Mouse (Mus musculus) neural tube, embryonic 13.5 days (tissue): ENCODE measurements at regions not wholly inside any gene's neighbourhood (a gene's known extent, or its start where the extent isn't known, plus 50 kb on each side); places are given as distances from the start of the nearest gene placed in this dataset.

Experiments used
- ATAC-seq: fragments of 200-750 bp; cut with Nextera tagmentation; 2 replicates; pipeline ENCODE4 v1.8.0; 2017; ENCODE audit warnings: low read depth, mild to moderate bottlenecking, moderate TSS enrichment, moderate library complexity
- H3K27ac ChIP-seq: fragments of 300-500 bp; sonication (generic); replicated peaks from 2 replicates; pipeline ENCODE4 v1.5.1; 2015; ENCODE audit warnings: moderate library complexity, mild to moderate bottlenecking, inconsistent platforms
- H3K27me3 ChIP-seq: fragments of 300-500 bp; sonication (generic); 2 replicates; pipeline ENCODE4 v1.6.1; 2015; ENCODE audit warnings: mild to moderate bottlenecking, inconsistent platforms
- H3K36me3 ChIP-seq: fragments of 300-500 bp; sonication (generic); 2 replicates; pipeline ENCODE4 v1.6.1; 2015; ENCODE audit warnings: mild to moderate bottlenecking, inconsistent platforms
- H3K4me1 ChIP-seq: fragments of 300-500 bp; sonication (generic); replicated peaks from 2 replicates; pipeline ENCODE4 v1.6.1; 2015; ENCODE audit warnings: inconsistent platforms
- H3K4me2 ChIP-seq: fragments of 300-500 bp; sonication (generic); 2 replicates; pipeline ENCODE4 v1.6.1; 2015; ENCODE audit warnings: inconsistent platforms, mild to moderate bottlenecking, moderate library complexity
- H3K4me3 ChIP-seq: fragments of 300-500 bp; sonication (generic); 2 replicates; pipeline ENCODE4 v1.5.1; 2015; ENCODE audit warnings: mild to moderate bottlenecking, inconsistent platforms
- H3K9ac ChIP-seq: fragments of 300-500 bp; sonication (generic); 2 replicates; pipeline ENCODE4 v1.6.1; 2015; ENCODE audit warnings: moderate library complexity, mild to moderate bottlenecking, inconsistent platforms
- H3K9me3 ChIP-seq: fragments of 300-500 bp; sonication (generic); 2 replicates; pipeline ENCODE4 v1.6.1; 2016; ENCODE audit warnings: inconsistent platforms
- WGBS: fragments of 180-500 bp; shearing (Covaris S2); methylation state at CpG from one replicate; pipeline ENCODE4 v1.1.7; 2015; 5-methylcytosine and 5-hydroxymethylcytosine counted together

DNA sequence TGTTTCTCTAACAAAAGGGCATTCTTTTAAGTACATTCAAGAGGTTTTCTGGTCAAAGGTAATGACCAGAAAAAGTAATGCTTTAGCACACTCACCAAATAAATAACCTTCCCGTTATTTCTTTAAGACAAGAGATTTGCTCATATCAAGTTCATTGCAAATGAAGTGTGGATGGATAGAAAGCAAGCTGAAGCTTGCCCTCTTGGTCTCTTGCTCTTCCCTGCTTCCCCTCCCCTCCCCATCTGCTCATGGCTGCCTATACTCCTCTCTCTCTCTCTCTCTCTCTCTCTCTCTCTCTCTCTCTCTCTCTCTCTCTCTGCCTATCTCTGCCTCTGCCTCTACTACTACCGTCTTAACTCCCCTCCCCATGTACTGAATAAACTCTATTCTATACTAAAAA, 147.7 kb upstream of the Rag2 start:
- Histone ChIP-seq H3K4me2 (no peak overlapping the region), H3K9me3 (no peaks in the 10 kb centered on the region), H3K27ac (no peak overlapping the region), H3K4me3 (no peak overlapping the region), H3K36me3 (no peaks in the 10 kb centered on the region), H3K9ac (no peak overlapping the region), H3K4me1 (no peaks in the 10 kb centered on the region), H3K27me3 (no peaks in the 10 kb centered on the region)
- no peak for ATAC-seq
- 70% methylated on average over 2 of the region's 2 CpGs for WGBS

GRCm38 (mm10) chr2:101490207-101490606, 134.3 kb upstream of the Rag2 start:
- ATAC-seq: no peak
- Histone ChIP-seq H3K9me3 (no peaks in the 10 kb centered on the region), H3K27me3 (no peaks in the 10 kb centered on the region), H3K4me2 (no peak overlapping the region), H3K27ac (no peak overlapping the region), H3K9ac (no peak overlapping the region), H3K4me1 (no peaks in the 10 kb centered on the region), H3K36me3 (no peaks in the 10 kb centered on the region), H3K4me3 (no peak overlapping the region)
- 90% methylated on average over 2 of the region's 2 CpGs for WGBS

GRCm38 (mm10) chr2:101491762-101492161, 132.8 kb upstream of the Rag2 start:
- 89% methylated on average over 3 of the region's 3 CpGs for WGBS
- ATAC-seq: no peak

GRCm38 (mm10) chr2:101508116-101508515, 116.4 kb upstream of the Rag2 start:
- ATAC-seq: no peak
- Histone ChIP-seq H3K4me3 (no peak overlapping the region), H3K9me3 (no peaks in the 10 kb centered on the region), H3K9ac (no peak overlapping the region), H3K36me3 (no peaks in the 10 kb centered on the region), H3K27me3 (no peaks in the 10 kb centered on the region), H3K4me1 (no peaks in the 10 kb centered on the region), H3K27ac (no peak overlapping the region), H3K4me2 (no peak overlapping the region)

More at GRCm38 (mm10) chr2:101491762-101492161, 132.8 kb upstream of the Rag2 start:
- Histone ChIP-seq H3K4me1 (no peaks in the 10 kb centered on the region), H3K9me3 (no peaks in the 10 kb centered on the region), H3K4me3 (no peak overlapping the region), H3K4me2 (no peak overlapping the region), H3K36me3 (no peaks in the 10 kb centered on the region), H3K27ac (no peak overlapping the region), H3K9ac (no peak overlapping the region), H3K27me3 (no peaks in the 10 kb centered on the region)
